Mouse (Mus musculus) Muller cell, postnatal 12 days (primary cell): ENCODE data around the gene Igfbpl1.

ENCODE experiments used
- DNase-seq: peaks from one replicate; pipeline ENCODE4 v3.0.0-alpha.2; 2015; ENCODE audit errors: inconsistent ontology term

Gene Igfbpl1

GRCm38 (mm10) chr4:45771173-45771572, 55.5 kb downstream of the Igfbpl1 start:
- no peak for DNase-seq

- no peak for DNase-seq
These were observed 56.1 kb downstream of the Igfbpl1 start for GRCm38 (mm10) chr4:45770638-45771033.

GRCm38 (mm10) chr4:45769791-45770637, 56.7 kb downstream of the Igfbpl1 start:
- no peak for DNase-seq

- no peak for DNase-seq
These were observed 57.6 kb downstream of the Igfbpl1 start for GRCm38 (mm10) chr4:45769141-45769540.

GRCm38 (mm10) chr4:45767891-45768558, 58.7 kb downstream of the Igfbpl1 start:
- peak; percentile 37 for DNase-seq

- DNase-seq: no peak
These were observed 59.9 kb downstream of the Igfbpl1 start for GRCm38 (mm10) chr4:45766774-45767173.

GRCm38 (mm10) chr4:45765565-45766201, 61.0 kb downstream of the Igfbpl1 start:
- DNase-seq: peak; percentile 29

GRCm38 (mm10) chr4:45765121-45765564, 61.6 kb downstream of the Igfbpl1 start:
- DNase-seq: peak; percentile 26

- DNase-seq: no peak
These were observed 62.6 kb downstream of the Igfbpl1 start for GRCm38 (mm10) chr4:45764141-45764494.

GRCm38 (mm10) chr4:45763288-45764140, 63.2 kb downstream of the Igfbpl1 start:
- DNase-seq: peak; percentile 28

- no peak for DNase-seq
These were observed 64.1 kb downstream of the Igfbpl1 start for GRCm38 (mm10) chr4:45762600-45762999.
